Mouse (Mus musculus) neural tube, embryonic 11.5 days (tissue): Measurements from ENCODE around the gene Nlk. TPM values are rescaled to one million over a fixed set of nuclear protein-coding genes. Genes with fewer than 3 reads are reported as not detected.

ENCODE experiments used
- ATAC-seq: fragments of 200-750 bp; cut with Nextera tagmentation; 2 replicates; pipeline ENCODE4 v1.8.0; 2017; ENCODE audit warnings: moderate number of reproducible peaks, mild to moderate bottlenecking, moderate TSS enrichment, moderate library complexity; ENCODE audit not compliant: insufficient read depth, low FRiP score, low TSS enrichment
- DNase-seq: peaks from one replicate; pipeline ENCODE4 v3.0.0-alpha.2; 2015; ENCODE audit warnings: low spot score
- H3K27ac ChIP-seq: fragments of 300-500 bp; sonication (generic); 2 replicates; pipeline ENCODE4 v1.5.1; 2014; ENCODE audit warnings: low read depth, mild to moderate bottlenecking, low read length
- H3K27me3 ChIP-seq: fragments of 300-500 bp; sonication (generic); 2 replicates; pipeline ENCODE4 v1.6.1; 2014; ENCODE audit warnings: mild to moderate bottlenecking, low read length, mixed read lengths; ENCODE audit not compliant: control insufficient read depth, insufficient read depth
- H3K36me3 ChIP-seq: fragments of 300-500 bp; sonication (generic); 2 replicates; pipeline ENCODE4 v1.6.1; 2014; ENCODE audit warnings: mild to moderate bottlenecking, low read length, moderate library complexity, mixed read lengths; ENCODE audit not compliant: control insufficient read depth, insufficient read depth
- H3K4me1 ChIP-seq: fragments of 300-500 bp; sonication (generic); 2 replicates; pipeline ENCODE4 v1.6.1; 2014; ENCODE audit warnings: low read length, mixed read lengths; ENCODE audit not compliant: control insufficient read depth, insufficient read depth
- H3K4me2 ChIP-seq: fragments of 300-500 bp; sonication (generic); 2 replicates; pipeline ENCODE4 v1.6.1; 2014; ENCODE audit warnings: low read depth, mild to moderate bottlenecking, moderate library complexity
- H3K4me3 ChIP-seq: fragments of 300-500 bp; sonication (generic); 2 replicates; pipeline ENCODE4 v1.5.1; 2014; ENCODE audit warnings: low read depth, low read length
- H3K9ac ChIP-seq: fragments of 300-500 bp; sonication (generic); 2 replicates; pipeline ENCODE4 v1.6.1; 2014; ENCODE audit warnings: mild to moderate bottlenecking, low read length
- H3K9me3 ChIP-seq: fragments of 300-500 bp; sonication (generic); 2 replicates; pipeline ENCODE4 v1.6.1; 2016; ENCODE audit warnings: low read length; ENCODE audit not compliant: control insufficient read depth
- WGBS: fragments of 180-500 bp; shearing (Covaris S2); extraction: QIAGEN DNeasy Blood & Tissue Kit; methylation state at CpG from one replicate; pipeline ENCODE4 v1.1.7; 2014; 5-methylcytosine and 5-hydroxymethylcytosine counted together
- polyA plus RNA-seq: library from polyadenylated mRNA; unstranded; fragments of >200 nt; fragmentation: Nextera tagmentation; extraction: Ambion mirVana; gene quantifications from 2 replicates; pipeline ENCODE4 v1.2.1, GENCODE M21; 2014

The Nlk gene
- polyA plus RNA-seq, result 25.3 and 26.9 TPM in 2 replicates

- Histone ChIP-seq H3K9ac (peak within 1 kb of the TSS; percentile 75), H3K4me3 (peak within 1 kb of the TSS; percentile 78), H3K4me2 (peak within 1 kb of the TSS; percentile 66), H3K4me1 (peaks cover 20% of the 10 kb centered on the region), H3K36me3 (no peaks in the 10 kb centered on the region), H3K27ac (peak within 1 kb of the TSS; percentile 84), H3K27me3 (no peaks in the 10 kb centered on the region), H3K9me3 (no peaks in the 10 kb centered on the region)
- under 1% methylated on average over 51 of the region's 65 CpGs for WGBS
- peak; percentile 99 for DNase-seq
- peak; percentile 99 for ATAC-seq
Measured at GRCm38 (mm10) chr11:78696777-78697752, at the start of gene Nlk. Nlk (minus strand) TSS chr11:78697373.

GRCm38 (mm10) chr11:78746264-78746663 is 49.1 kb upstream of the Nlk start:
- Histone ChIP-seq H3K27me3 (no peaks in the 10 kb centered on the region), H3K4me3 (no peak overlapping the region), H3K4me1 (peaks cover 4% of the 10 kb centered on the region; the same call in 1 of the 2 replicates), H3K27ac (no peak overlapping the region), H3K9ac (no peak overlapping the region), H3K4me2 (no peak overlapping the region), H3K9me3 (no peaks in the 10 kb centered on the region), H3K36me3 (no peaks in the 10 kb centered on the region)
- ATAC-seq (no peak), DNase-seq (no peak)
- WGBS, result 90% methylated on average over 7 of the region's 7 CpGs

GRCm38 (mm10) chr11:78745475-78745874 is 48.3 kb upstream of the Nlk start:
- Histone ChIP-seq H3K4me2 (no peak overlapping the region), H3K9me3 (no peaks in the 10 kb centered on the region), H3K27me3 (no peaks in the 10 kb centered on the region), H3K9ac (no peak overlapping the region), H3K36me3 (no peaks in the 10 kb centered on the region), H3K4me1 (no peaks in the 10 kb centered on the region), H3K27ac (no peak overlapping the region), H3K4me3 (no peak overlapping the region)
- DNase-seq (no peak), ATAC-seq (no peak)
- 75% methylated on average over 4 of the region's 4 CpGs for WGBS

GRCm38 (mm10) chr11:78742461-78742860 is 45.3 kb upstream of the Nlk start:
- H3K27me3 ChIP-seq, result no peaks in the 10 kb centered on the region
- H3K9ac ChIP-seq, result no peak overlapping the region
- H3K4me1 ChIP-seq, result no peaks in the 10 kb centered on the region
- no peak overlapping the region for H3K4me2 ChIP-seq
- no peak overlapping the region for H3K27ac ChIP-seq
- ATAC-seq (no peak), DNase-seq (no peak)
- H3K36me3 ChIP-seq, result no peaks in the 10 kb centered on the region
- 75% methylated on average over 3 of the region's 3 CpGs for WGBS
- no peak overlapping the region for H3K4me3 ChIP-seq
- no peaks in the 10 kb centered on the region for H3K9me3 ChIP-seq

GRCm38 (mm10) chr11:78741958-78742357 is 44.8 kb upstream of the Nlk start:
- no peaks in the 10 kb centered on the region for H3K4me1 ChIP-seq
- no peak overlapping the region for H3K27ac ChIP-seq
- no peaks in the 10 kb centered on the region for H3K9me3 ChIP-seq
- no peak overlapping the region for H3K9ac ChIP-seq
- 79% methylated on average over 7 of the region's 7 CpGs for WGBS
- H3K4me3 ChIP-seq, result no peak overlapping the region
- ATAC-seq (no peak), DNase-seq (no peak)
- no peaks in the 10 kb centered on the region for H3K36me3 ChIP-seq
- no peaks in the 10 kb centered on the region for H3K27me3 ChIP-seq
- H3K4me2 ChIP-seq, result no peak overlapping the region

GRCm38 (mm10) chr11:78739361-78739760 is 42.2 kb upstream of the Nlk start:
- no peak for ATAC-seq

GRCm38 (mm10) chr11:78736877-78737408 is 39.8 kb upstream of the Nlk start:
- no peak for ATAC-seq

More at GRCm38 (mm10) chr11:78739361-78739760, 42.2 kb upstream of the Nlk start:
- DNase-seq, result no peak
- Histone ChIP-seq H3K4me2 (no peak overlapping the region), H3K36me3 (no peaks in the 10 kb centered on the region), H3K9ac (no peak overlapping the region), H3K4me3 (no peak overlapping the region), H3K9me3 (no peaks in the 10 kb centered on the region), H3K27me3 (no peaks in the 10 kb centered on the region), H3K4me1 (no peaks in the 10 kb centered on the region), H3K27ac (no peak overlapping the region)

GRCm38 (mm10) chr11:78735168-78735567 is 38.0 kb upstream of the Nlk start:
- Histone ChIP-seq H3K4me3 (no peak overlapping the region), H3K36me3 (no peaks in the 10 kb centered on the region), H3K27ac (no peak overlapping the region), H3K4me1 (no peaks in the 10 kb centered on the region), H3K9ac (no peak overlapping the region), H3K9me3 (no peaks in the 10 kb centered on the region), H3K4me2 (no peak overlapping the region), H3K27me3 (no peaks in the 10 kb centered on the region)
- DNase-seq (no peak), ATAC-seq (no peak)
- WGBS, result 87% methylated on average over 1 of the region's 1 CpGs

More at GRCm38 (mm10) chr11:78736877-78737408, 39.8 kb upstream of the Nlk start:
- Histone ChIP-seq H3K9me3 (no peaks in the 10 kb centered on the region), H3K9ac (no peak overlapping the region), H3K27ac (no peak overlapping the region), H3K4me1 (no peaks in the 10 kb centered on the region), H3K36me3 (no peaks in the 10 kb centered on the region), H3K27me3 (no peaks in the 10 kb centered on the region), H3K4me2 (no peak overlapping the region), H3K4me3 (no peak overlapping the region)
- DNase-seq, result no peak
- 55% methylated on average over 3 of the region's 3 CpGs for WGBS
